Mouse (Mus musculus): ENCODE data around the gene Adam23. TPM values are rescaled to one million over a fixed set of nuclear protein-coding genes. Genes with fewer than 3 reads are reported as not detected.

Gene Adam23
- polyA plus RNA-seq, 1 experiment from 2014 or later = 4.5 TPM

GRCm38 (mm10) chr1:63576803-63577202 is 131.1 kb downstream of the Adam23 start:
- WGBS (ENCODE audit: insufficient replicate concordance) = 67% methylated on average over 5 of the region's 5 CpGs
- Histone ChIP-seq H3K36me3 (replicated peaks; ENCODE audit: insufficient read depth, low read length) (no peaks in the 10 kb centered on the region), H3K27me3 (ENCODE audit: insufficient read depth, low read length) (no peaks in the 10 kb centered on the region), H3K9ac (replicated peaks) (no peak overlapping the region), H3K4me3 (ENCODE audit: low read depth, low read length) (no peak overlapping the region), H3K27ac (ENCODE audit: low read depth) (no peak overlapping the region), H3K9me3 (ENCODE audit: low read length) (no peaks in the 10 kb centered on the region), H3K4me1 (ENCODE audit: insufficient read depth) (no peaks in the 10 kb centered on the region), H3K4me2 (ENCODE audit: low read depth, low read length) (no peak overlapping the region)
- DNase-seq (no peak), ATAC-seq (no peak)
- no peak for TF ChIP-seq EP300 (IDR thresholded peaks at IDR 0.05; ENCODE audit: low read depth)
- TF ChIP-seq CTCF (IDR thresholded peaks at IDR 0.05; ENCODE audit: low read depth) = no peak

- TF ChIP-seq EP300 (IDR thresholded peaks at IDR 0.05; ENCODE audit: low read depth) (no peak), CTCF (IDR thresholded peaks at IDR 0.05; ENCODE audit: low read depth) (no peak)
- no peak overlapping the region for H3K4me2 ChIP-seq (ENCODE audit: low read depth, low read length)
- no peaks in the 10 kb centered on the region for H3K36me3 ChIP-seq (replicated peaks; ENCODE audit: insufficient read depth, low read length)
- ATAC-seq (no peak), DNase-seq (no peak)
- no peak overlapping the region for H3K9ac ChIP-seq (replicated peaks)
- H3K4me1 ChIP-seq (ENCODE audit: insufficient read depth) = no peaks in the 10 kb centered on the region
- H3K4me3 ChIP-seq (ENCODE audit: low read depth, low read length) = no peak overlapping the region
- WGBS (ENCODE audit: insufficient replicate concordance) = 82% methylated on average over 8 of the region's 8 CpGs
- no peaks in the 10 kb centered on the region for H3K9me3 ChIP-seq (ENCODE audit: low read length)
- no peaks in the 10 kb centered on the region for H3K27me3 ChIP-seq (ENCODE audit: insufficient read depth, low read length)
- H3K27ac ChIP-seq (ENCODE audit: low read depth) = no peak overlapping the region
Measured at GRCm38 (mm10) chr1:63579153-63579552, 133.5 kb downstream of the Adam23 start.

GRCm38 (mm10) chr1:63586869-63587268 is 141.2 kb downstream of the Adam23 start:
- no peaks in the 10 kb centered on the region for H3K4me1 ChIP-seq (ENCODE audit: insufficient read depth)
- no peak overlapping the region for H3K9ac ChIP-seq (replicated peaks)
- no peaks in the 10 kb centered on the region for H3K27me3 ChIP-seq (ENCODE audit: insufficient read depth, low read length)
- H3K4me3 ChIP-seq (ENCODE audit: low read depth, low read length) = no peak overlapping the region
- no peak for TF ChIP-seq CTCF (IDR thresholded peaks at IDR 0.05; ENCODE audit: low read depth)
- no peak for TF ChIP-seq EP300 (IDR thresholded peaks at IDR 0.05; ENCODE audit: low read depth)
- H3K36me3 ChIP-seq (replicated peaks; ENCODE audit: insufficient read depth, low read length) = no peaks in the 10 kb centered on the region
- H3K27ac ChIP-seq (ENCODE audit: low read depth) = no peak overlapping the region
- H3K4me2 ChIP-seq (ENCODE audit: low read depth, low read length) = no peak overlapping the region
- H3K9me3 ChIP-seq (ENCODE audit: low read length) = no peaks in the 10 kb centered on the region
- WGBS (ENCODE audit: insufficient replicate concordance) = 76% methylated on average over 7 of the region's 7 CpGs
- no peak for DNase-seq
- no peak for ATAC-seq

GRCm38 (mm10) chr1:63603870-63604500 is 158.3 kb downstream of the Adam23 start:
- H3K36me3 ChIP-seq (replicated peaks; ENCODE audit: insufficient read depth, low read length) = no peaks in the 10 kb centered on the region
- TF ChIP-seq EP300 (IDR thresholded peaks at IDR 0.05; ENCODE audit: low read depth) = no peak
- no peak for TF ChIP-seq CTCF (IDR thresholded peaks at IDR 0.05; ENCODE audit: low read depth)
- H3K9me3 ChIP-seq (ENCODE audit: low read length) = no peaks in the 10 kb centered on the region
- DNase-seq (no peak), ATAC-seq (no peak)
- H3K4me3 ChIP-seq (ENCODE audit: low read depth, low read length) = no peak overlapping the region
- no peak overlapping the region for H3K27ac ChIP-seq (ENCODE audit: low read depth)
- H3K4me1 ChIP-seq (ENCODE audit: insufficient read depth) = no peaks in the 10 kb centered on the region
- H3K9ac ChIP-seq (replicated peaks) = no peak overlapping the region
- no peak overlapping the region for H3K4me2 ChIP-seq (ENCODE audit: low read depth, low read length)
- WGBS (ENCODE audit: insufficient replicate concordance) = 32% methylated on average over 3 of the region's 3 CpGs
- H3K27me3 ChIP-seq (ENCODE audit: insufficient read depth, low read length) = no peaks in the 10 kb centered on the region

GRCm38 (mm10) chr1:63609613-63610012 is 163.9 kb downstream of the Adam23 start:
- no peak for ATAC-seq
- 0 out of 2 replicates have a peak, but pooled peaks cover 2% of the 10 kb centered on the region for H3K27me3 ChIP-seq (ENCODE audit: insufficient read depth, low read length)
- 79% methylated on average over 4 of the region's 4 CpGs for WGBS (ENCODE audit: insufficient replicate concordance)
- H3K27ac ChIP-seq (ENCODE audit: low read depth) = no peak overlapping the region
- no peaks in the 10 kb centered on the region for H3K36me3 ChIP-seq (replicated peaks; ENCODE audit: insufficient read depth, low read length)
- H3K4me3 ChIP-seq (ENCODE audit: low read depth, low read length) = no peak overlapping the region
- no peaks in the 10 kb centered on the region for H3K9me3 ChIP-seq (ENCODE audit: low read length)
- DNase-seq = no peak
- no peak overlapping the region for H3K9ac ChIP-seq (replicated peaks)
- TF ChIP-seq EP300 (IDR thresholded peaks at IDR 0.05; ENCODE audit: low read depth) (no peak), CTCF (IDR thresholded peaks at IDR 0.05; ENCODE audit: low read depth) (no peak)
- no peaks in the 10 kb centered on the region for H3K4me1 ChIP-seq (ENCODE audit: insufficient read depth)
- H3K4me2 ChIP-seq (ENCODE audit: low read depth, low read length) = no peak overlapping the region

GRCm38 (mm10) chr1:63614594-63614993 is 168.9 kb downstream of the Adam23 start:
- Histone ChIP-seq H3K4me1 (ENCODE audit: insufficient read depth) (no peaks in the 10 kb centered on the region), H3K9ac (replicated peaks) (no peak overlapping the region), H3K36me3 (replicated peaks; ENCODE audit: insufficient read depth, low read length) (no peaks in the 10 kb centered on the region), H3K27me3 (ENCODE audit: insufficient read depth, low read length) (0 out of 2 replicates have a peak, but pooled peaks cover 2% of the 10 kb centered on the region), H3K9me3 (ENCODE audit: low read length) (no peaks in the 10 kb centered on the region), H3K27ac (ENCODE audit: low read depth) (no peak overlapping the region), H3K4me2 (ENCODE audit: low read depth, low read length) (no peak overlapping the region), H3K4me3 (ENCODE audit: low read depth, low read length) (no peak overlapping the region)
- ATAC-seq = no peak
- DNase-seq = peak; percentile 45
- TF ChIP-seq EP300 (IDR thresholded peaks at IDR 0.05; ENCODE audit: low read depth) = no peak
- 3% methylated on average over 11 of the region's 11 CpGs for WGBS (ENCODE audit: insufficient replicate concordance)
